Mouse (Mus musculus) heart, postnatal 0 days (tissue): ENCODE results near the gene Acot11.

ENCODE experiments used
- CTCF ChIP-seq: IDR thresholded peaks from 2 replicates; pipeline ENCODE4 v1.5.1; 2016; ENCODE audit warnings: antibody characterized with exemption, control low read depth, low read depth
- EP300 ChIP-seq: IDR thresholded peaks from 2 replicates; pipeline ENCODE4 v1.6.1; 2016; ENCODE audit warnings: antibody characterized with exemption, low read depth

DNA sequence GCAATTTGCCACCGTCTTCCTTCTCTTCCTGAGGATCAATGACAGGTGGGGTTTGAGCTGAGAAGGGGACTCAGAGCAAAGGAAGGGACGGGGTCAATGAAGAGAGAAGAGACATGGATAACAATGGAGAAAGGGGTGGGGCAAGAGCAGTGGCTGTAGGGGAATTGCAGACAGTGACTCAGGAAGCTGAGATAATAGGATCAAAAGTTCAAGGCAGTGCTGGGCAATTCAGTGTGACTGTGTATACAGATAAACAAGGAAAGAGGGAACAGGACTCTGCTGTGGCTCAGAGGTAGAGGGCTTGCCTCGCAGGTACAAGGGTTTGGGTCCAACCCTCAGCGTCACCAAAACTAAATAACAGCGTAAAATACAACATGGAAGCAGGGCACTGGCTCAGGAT, 96.8 kb downstream of the Acot11 start:
- TF ChIP-seq CTCF = no peak
- TF ChIP-seq EP300 = no peak
